Mouse (Mus musculus) spleen, adult 2 months (tissue): ENCODE measurements around the gene Rbm28.
"Not testable (repeated sequence)": the region's sequence is repeated elsewhere in the genome, so short reads cannot be mapped to it uniquely, and the experiment has no call there.

Source experiments
- CTCF ChIP-seq: fragments of 200-500 bp; IDR thresholded peaks from 2 replicates; pipeline ENCODE4 v1.5.1; 2011; ENCODE audit warnings: mild to moderate bottlenecking, inconsistent platforms; ENCODE audit not compliant: insufficient read depth, insufficient read length, insufficient replicate concordance; ENCODE audit errors: extremely low read depth
- POLR2A ChIP-seq: fragments of 200-500 bp; IDR thresholded peaks from 2 replicates; pipeline ENCODE4 v1.6.1; 2011; ENCODE audit warnings: low read depth, low read length, inconsistent platforms

GRCm38 (mm10) chr6:29161291-29161690 is 3.5 kb downstream of the Rbm28 start:
- not testable (repeated sequence) for TF ChIP-seq CTCF, POLR2A
